Mouse (Mus musculus): ENCODE results near the gene Tmem9.

Tmem9 gene

GRCm38 (mm10) chr1:136007211-136008158, at the start of gene Tmem9:
Gene Tmem9 (plus strand): TSS chr1:136008150.
- DNase-seq (ENCODE audit: low read depth, low spot score), result peak; percentile 92

GRCm38 (mm10) chr1:135958483-135958882, 49.5 kb upstream of the Tmem9 start:
- DNase-seq (ENCODE audit: low read depth, low spot score), result peak; percentile 66

- no peak for DNase-seq (ENCODE audit: low read depth, low spot score)
Measured at GRCm38 (mm10) chr1:135963177-135963576, 44.8 kb upstream of the Tmem9 start.

- DNase-seq (ENCODE audit: low read depth, low spot score), result no peak
Measured at GRCm38 (mm10) chr1:135964561-135964960, 43.4 kb upstream of the Tmem9 start.

DNA sequence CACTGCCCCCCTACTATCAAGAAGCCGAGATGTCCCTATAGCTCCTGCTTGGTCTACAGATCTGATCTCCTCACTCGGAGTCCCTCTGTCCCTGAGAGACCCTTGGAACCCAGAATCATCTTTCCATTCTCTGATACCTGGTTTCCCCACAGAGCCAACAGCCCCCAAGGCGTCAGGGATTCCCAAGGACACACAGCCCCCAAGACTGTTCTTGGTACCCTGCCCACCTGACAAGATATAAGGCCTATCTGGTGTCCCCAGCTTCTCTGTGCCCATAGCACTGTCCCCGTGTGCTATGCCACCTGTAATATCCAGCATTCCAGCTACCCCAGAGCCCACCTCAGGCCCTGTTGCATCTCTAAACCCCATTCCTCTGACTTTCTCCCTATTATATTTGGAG, 40.2 kb upstream of the Tmem9 start:
- no peak for DNase-seq (ENCODE audit: low read depth, low spot score)

GRCm38 (mm10) chr1:135970486-135970885, 37.5 kb upstream of the Tmem9 start:
- no peak for DNase-seq (ENCODE audit: low read depth, low spot score)

GRCm38 (mm10) chr1:135972576-135972975, 35.4 kb upstream of the Tmem9 start:
- no peak for DNase-seq (ENCODE audit: low read depth, low spot score)

- DNase-seq (ENCODE audit: low read depth, low spot score), result no peak
Measured at GRCm38 (mm10) chr1:135984105-135984504, 23.8 kb upstream of the Tmem9 start.

- DNase-seq (ENCODE audit: low read depth, low spot score), result no peak
Measured at GRCm38 (mm10) chr1:135989876-135990275, 18.1 kb upstream of the Tmem9 start.

- DNase-seq (ENCODE audit: low read depth, low spot score), result no peak
Measured at GRCm38 (mm10) chr1:135993470-135993869, 14.5 kb upstream of the Tmem9 start.

DNA sequence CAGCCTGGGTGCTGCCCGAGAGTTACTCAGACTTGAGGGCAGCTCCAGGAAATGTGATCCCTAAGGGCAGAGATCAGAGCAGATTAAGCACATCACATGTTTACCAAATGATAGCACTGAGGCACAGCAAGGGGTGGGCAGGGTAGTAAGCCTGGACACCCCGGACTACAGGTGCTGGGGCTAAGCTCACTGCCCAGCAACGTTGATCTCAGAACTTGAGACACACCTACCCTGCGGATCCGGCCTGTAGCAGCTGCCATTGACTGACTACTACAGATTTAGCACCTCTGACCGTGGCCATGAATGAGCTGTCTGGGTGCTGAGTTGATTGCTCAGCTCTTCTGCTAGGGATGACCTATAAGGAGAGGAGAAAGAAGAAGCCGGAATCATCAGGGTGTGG, 10.4 kb upstream of the Tmem9 start:
- DNase-seq (ENCODE audit: low read depth, low spot score), result no peak

DNA sequence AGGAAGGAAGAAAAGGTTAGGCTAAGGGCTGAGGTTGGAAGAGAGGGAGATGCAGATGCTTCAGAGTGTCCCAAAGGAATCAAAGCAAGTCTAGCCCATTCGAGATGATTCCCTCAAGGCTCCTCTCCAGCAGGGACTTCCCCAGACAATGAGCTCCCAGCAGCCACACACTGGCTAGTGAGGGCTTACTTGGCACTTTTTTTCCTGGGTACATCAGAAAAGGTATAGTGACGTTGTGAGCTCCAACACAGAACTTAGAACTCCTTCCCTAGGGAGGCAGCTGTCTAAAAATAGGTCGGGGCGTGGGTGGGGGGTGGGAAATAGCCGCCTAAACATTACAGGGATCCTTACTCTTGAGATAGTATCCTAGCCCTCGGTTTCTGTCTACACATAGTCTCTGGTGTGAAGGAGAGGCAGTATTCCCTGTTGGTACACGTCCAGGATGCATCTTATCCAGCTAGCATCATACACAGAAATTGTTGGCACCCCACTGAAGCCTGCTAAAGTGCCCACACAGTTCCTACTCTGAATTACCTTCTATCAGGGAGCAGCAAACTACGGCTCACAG, 8.1 kb upstream of the Tmem9 start:
- DNase-seq (ENCODE audit: low read depth, low spot score), result no peak

DNA sequence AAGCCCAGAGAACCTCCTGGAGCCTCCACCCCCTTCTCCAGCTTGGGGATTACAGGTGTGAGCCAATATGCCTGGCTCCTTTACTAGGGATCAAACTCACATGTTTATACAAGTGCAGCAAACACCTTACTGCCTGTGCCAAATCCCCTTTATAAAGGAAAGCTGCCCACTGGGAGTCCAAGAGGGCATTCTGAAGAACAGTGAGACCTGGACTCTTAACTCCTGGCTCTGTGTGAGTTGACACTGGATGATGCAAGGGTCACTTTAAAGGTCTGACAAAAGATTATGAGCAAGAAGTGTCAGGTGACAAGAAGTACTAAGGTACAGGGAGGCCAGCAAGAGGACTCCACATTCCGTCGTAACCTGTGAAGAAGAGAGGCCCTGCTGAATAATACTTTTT, 6.5 kb upstream of the Tmem9 start:
- no peak for DNase-seq (ENCODE audit: low read depth, low spot score)

GRCm38 (mm10) chr1:136006292-136006748, 1.6 kb upstream of the Tmem9 start, which contains the start of gene Igfn1:
Gene Igfn1 (minus strand): TSS chr1:136006342.
- DNase-seq (ENCODE audit: low read depth, low spot score), result no peak

DNA sequence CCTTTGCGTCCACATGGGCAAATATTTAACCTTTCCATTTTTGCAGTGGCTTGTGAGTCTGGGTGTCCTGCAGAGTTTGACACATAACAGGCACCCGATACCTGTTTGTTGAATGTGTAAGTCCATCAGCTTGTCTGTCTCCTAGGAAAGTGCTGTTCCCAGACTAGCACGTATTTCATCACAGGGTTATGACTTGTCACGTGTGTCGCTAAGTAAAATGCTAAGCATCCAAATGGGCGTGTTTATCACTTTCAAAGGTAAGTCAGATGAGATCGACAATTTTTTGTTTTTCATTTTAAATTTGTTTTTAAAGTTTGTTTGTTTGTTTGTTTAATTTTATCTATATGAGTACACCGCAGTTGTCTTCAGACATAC, 196 bp downstream of the Tmem9 start:
- no peak for DNase-seq (ENCODE audit: low read depth, low spot score)

DNA sequence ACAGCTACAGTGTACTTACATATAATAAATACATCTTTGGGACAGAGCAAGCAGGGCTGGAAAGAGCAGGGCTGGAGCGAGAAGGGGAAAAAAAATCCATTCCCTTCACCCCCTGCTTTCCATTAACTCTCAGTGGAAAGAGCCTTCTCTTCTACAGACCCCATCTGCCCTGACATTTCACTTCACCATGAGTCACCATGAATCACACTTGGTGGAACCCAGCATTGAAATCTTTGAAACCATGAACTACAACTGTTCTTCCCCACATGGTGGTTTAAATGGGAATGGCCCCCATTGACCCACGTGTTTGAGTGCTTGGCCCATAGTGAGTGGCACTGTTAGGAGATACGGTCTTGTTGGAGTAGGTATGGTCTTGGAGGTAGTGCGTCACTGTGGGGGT, 2.3 kb downstream of the Tmem9 start:
- no peak for DNase-seq (ENCODE audit: low read depth, low spot score)

- no peak for DNase-seq (ENCODE audit: low read depth, low spot score)
Measured at GRCm38 (mm10) chr1:136013513-136013912, 5.6 kb downstream of the Tmem9 start.

GRCm38 (mm10) chr1:136014796-136015502, 7.0 kb downstream of the Tmem9 start:
- no peak for DNase-seq (ENCODE audit: low read depth, low spot score)

DNA sequence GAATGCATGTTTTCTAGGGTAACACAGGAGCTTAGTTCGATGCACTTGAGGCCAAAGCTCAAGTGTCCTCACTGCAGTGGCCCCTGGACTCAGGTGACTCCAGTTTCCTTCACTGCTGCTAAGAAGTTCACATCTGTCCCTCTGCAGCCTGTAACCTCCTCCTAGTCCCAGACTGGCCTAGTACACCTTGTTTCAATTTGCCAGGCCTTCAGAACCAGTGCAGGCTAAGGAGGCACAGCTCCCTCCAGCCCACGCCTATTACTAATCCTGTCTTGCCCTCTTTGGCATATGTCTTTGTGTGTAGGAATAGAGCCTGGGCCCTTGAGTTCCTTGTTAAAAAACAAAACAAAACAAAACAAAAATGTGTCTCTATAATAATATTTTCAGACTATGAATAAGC, 9.4 kb downstream of the Tmem9 start:
- DNase-seq (ENCODE audit: low read depth, low spot score), result no peak

DNA sequence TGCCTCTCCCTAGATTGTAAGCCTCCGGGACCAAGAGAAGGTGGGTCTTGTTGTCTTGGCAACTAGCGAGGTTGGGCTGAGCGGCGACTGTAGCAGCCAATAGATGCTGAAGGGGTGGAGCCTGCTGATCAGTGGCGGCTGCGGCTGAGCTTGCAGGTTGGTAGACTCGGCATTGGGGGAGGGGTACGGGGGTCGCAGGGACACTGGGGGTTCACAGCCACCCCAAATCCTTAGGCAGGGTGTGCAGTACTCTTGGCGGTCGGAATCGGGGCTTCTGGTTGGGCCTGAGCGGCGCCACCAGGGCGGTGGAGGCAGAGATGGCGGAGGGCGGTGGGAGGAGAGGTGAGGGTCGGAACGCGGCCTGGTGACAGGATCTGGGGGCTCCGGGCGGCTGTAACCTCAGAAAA, 10.0 kb downstream of the Tmem9 start:
- DNase-seq (ENCODE audit: low read depth, low spot score), result peak; percentile 96

DNA sequence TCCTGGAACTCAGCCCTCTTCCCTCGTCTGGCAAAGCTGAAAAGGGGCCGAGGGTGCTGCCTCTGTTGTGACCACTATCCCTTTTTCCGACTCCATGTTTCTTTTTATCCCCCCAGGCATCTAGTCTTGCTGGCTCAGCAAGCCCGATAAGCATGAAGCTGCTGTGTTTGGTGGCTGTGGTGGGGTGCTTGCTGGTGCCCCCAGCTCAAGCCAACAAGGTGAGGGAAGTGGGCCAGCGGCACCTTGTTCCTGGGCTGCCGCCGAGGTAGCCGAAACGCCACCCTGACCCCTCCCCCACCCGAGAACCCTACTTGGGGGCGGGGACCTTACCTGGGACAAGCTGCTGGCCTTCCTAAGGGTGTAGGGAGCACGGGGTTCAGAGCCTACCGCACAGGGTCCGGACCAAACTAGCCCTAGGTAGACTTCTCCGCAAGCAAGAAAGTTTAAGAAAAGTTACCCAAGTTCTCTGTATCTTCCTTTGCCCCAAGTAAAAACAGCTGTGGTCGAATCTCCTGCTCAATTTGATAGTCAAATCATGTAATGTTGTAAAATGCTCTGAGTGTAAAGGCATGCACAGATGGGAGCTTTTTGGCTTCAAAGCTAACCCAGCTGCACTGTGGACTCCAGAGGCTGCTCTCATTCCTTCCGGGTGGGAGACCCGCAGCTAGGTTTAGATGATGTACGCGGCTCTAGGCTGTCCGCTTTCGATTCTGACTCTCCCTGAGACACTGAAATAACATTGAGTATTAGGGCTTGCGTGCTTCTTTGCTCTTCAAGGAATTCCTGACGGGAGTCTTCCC, 10.6 kb downstream of the Tmem9 start:
- DNase-seq (ENCODE audit: low read depth, low spot score), result peak; percentile 59

Measured in ZHBTc4 (cell line).